In genomic region chr13:97493836-97494235, GRCm38 (mm10) we compare ENCODE assay signal across 24 mouse cellular contexts.
"Had no signal": no experiment of that assay in that cellular context is flagged by ENCODE, and none has a peak within 500 bp of the region (broad histone marks: within the 10 kb centered on the region; RNA-seq: fewer than 3 reads in every experiment).

No protein-coding gene starts in this region.

- H3K9ac ChIP-seq: heart, embryonic 12.5 days; hindbrain, embryonic 12.5 days; hindbrain, embryonic 14.5 days; intestine, embryonic 15.5 days; limb, embryonic 13.5 days; limb, embryonic 15.5 days; liver, embryonic 12.5 days; liver, embryonic 14.5 days had no signal

- H3K9me3 ChIP-seq: heart, embryonic 12.5 days; hindbrain, embryonic 10.5 days; hindbrain, embryonic 12.5 days; intestine, embryonic 15.5 days; limb, embryonic 13.5 days; limb, embryonic 15.5 days; liver, embryonic 12.5 days had no signal

- ATAC-seq: inflammation-experienced regulatory T-cells, adult 6 months; intestine, embryonic 15.5 days; intestine, postnatal 0 days; liver, embryonic 12.5 days had no signal

- H3K4me1 ChIP-seq: intestine, embryonic 15.5 days; liver, embryonic 12.5 days had no signal

- DNase-seq: gastrocnemius, postnatal 10 days; gastrocnemius, postnatal 36 days; heart, adult 11 months; heart, adult 2 months; heart, postnatal 10 days; heart, postnatal 4 days; kidney, adult 18-20 months; kidney, adult 8-10 months; kidney, postnatal 14 days; kidney, postnatal 36 days; layer of hippocampus, adult 9-11 months; layer of hippocampus, postnatal 36 days; left cerebral cortex, postnatal 4 days had no signal

- H3K36me3 ChIP-seq: heart, embryonic 12.5 days; hindbrain, embryonic 10.5 days; hindbrain, embryonic 12.5 days; intestine, embryonic 15.5 days; limb, embryonic 13.5 days; limb, embryonic 15.5 days; liver, embryonic 12.5 days had no signal

- H3K27ac ChIP-seq: heart, adult 2 months; hindbrain, embryonic 10.5 days; hindbrain, embryonic 12.5 days; hindbrain, embryonic 14.5 days; intestine, embryonic 15.5 days; limb, embryonic 13.5 days; limb, embryonic 15.5 days; liver, embryonic 12.5 days; liver, embryonic 14.5 days had no signal

- H3K4me3 ChIP-seq: heart, adult 2 months; heart, embryonic 12.5 days; hindbrain, embryonic 10.5 days; hindbrain, embryonic 12.5 days; intestine, embryonic 15.5 days; limb, embryonic 13.5 days; limb, embryonic 15.5 days; liver, embryonic 12.5 days had no signal

- H3K4me2 ChIP-seq: heart, embryonic 12.5 days; hindbrain, embryonic 12.5 days; hindbrain, embryonic 14.5 days; intestine, embryonic 15.5 days; limb, embryonic 13.5 days; liver, embryonic 12.5 days had no signal

- H3K27me3 ChIP-seq: heart, embryonic 12.5 days; hindbrain, embryonic 12.5 days; intestine, embryonic 15.5 days; limb, embryonic 15.5 days had no signal
